Mouse (Mus musculus) midbrain, embryonic 11.5 days (tissue): Measurements from ENCODE around the gene Ccnd3. TPM values are rescaled to one million over a fixed set of nuclear protein-coding genes. Genes with fewer than 3 reads are reported as not detected.
A peak's percentile ranks its signal among the peaks of the same experiment; 100 is the strongest.

Experiments
- ATAC-seq: fragments of 200-750 bp; cut with Nextera tagmentation; 2 replicates; pipeline ENCODE4 v1.8.0; 2017; ENCODE audit warnings: moderate TSS enrichment, moderate library complexity; ENCODE audit not compliant: low FRiP score
- DNase-seq: peaks from one replicate; pipeline ENCODE4 v3.0.0; 2015; ENCODE audit warnings: low spot score; ENCODE audit errors: missing footprints
- H3K27ac ChIP-seq: fragments of 300-500 bp; sonication (generic); 2 replicates; pipeline ENCODE4 v1.5.1; 2014; ENCODE audit warnings: low read depth, low read length
- H3K27me3 ChIP-seq: fragments of 300-500 bp; sonication (generic); 2 replicates; pipeline ENCODE4 v1.6.1; 2014; ENCODE audit warnings: mild to moderate bottlenecking, low read length, moderate library complexity, mixed read lengths; ENCODE audit not compliant: control insufficient read depth, insufficient read depth
- H3K36me3 ChIP-seq: fragments of 300-500 bp; sonication (generic); 2 replicates; pipeline ENCODE4 v1.6.1; 2014; ENCODE audit warnings: mild to moderate bottlenecking, low read length, moderate library complexity, mixed read lengths; ENCODE audit not compliant: control insufficient read depth, insufficient read depth
- H3K4me1 ChIP-seq: fragments of 300-500 bp; sonication (generic); 2 replicates; pipeline ENCODE4 v1.6.1; 2014; ENCODE audit warnings: low read length; ENCODE audit not compliant: control insufficient read depth, insufficient read depth
- H3K4me2 ChIP-seq: fragments of 300-500 bp; sonication (generic); 2 replicates; pipeline ENCODE4 v1.6.1; 2014; ENCODE audit warnings: mild to moderate bottlenecking, moderate library complexity
- H3K4me3 ChIP-seq: fragments of 300-500 bp; sonication (generic); 2 replicates; pipeline ENCODE4 v1.5.1; 2014; ENCODE audit warnings: low read depth, low read length
- H3K9ac ChIP-seq: fragments of 300-500 bp; sonication (generic); 2 replicates; pipeline ENCODE4 v1.6.1; 2014; ENCODE audit warnings: low read length
- H3K9me3 ChIP-seq: fragments of 300-500 bp; sonication (generic); 2 replicates; pipeline ENCODE4 v1.6.1; 2016; ENCODE audit warnings: low read length; ENCODE audit not compliant: control insufficient read depth
- WGBS: fragments of 180-500 bp; shearing (Covaris S2); extraction: QIAGEN DNeasy Blood & Tissue Kit; methylation state at CpG from one replicate; pipeline ENCODE4 v1.1.7; 2014; 5-methylcytosine and 5-hydroxymethylcytosine counted together
- polyA plus RNA-seq: library from polyadenylated mRNA; unstranded; fragments of >200 nt; fragmentation: Nextera tagmentation; extraction: Ambion mirVana; gene quantifications from 2 replicates; pipeline ENCODE4 v1.2.1, GENCODE M21; 2014

Gene Ccnd3
- polyA plus RNA-seq, 1 experiment from 2014 or later = 194 TPM

GRCm38 (mm10) chr17:47527581-47528300 lies 22.9 kb downstream of the Ccnd3 start:
- H3K9ac ChIP-seq = peak overlapping the region; percentile 33; the same call in 1 of the 2 replicates
- peaks cover 7% of the 10 kb centered on the region for H3K4me1 ChIP-seq
- H3K4me3 ChIP-seq = no peak overlapping the region
- ATAC-seq (0 out of 2 replicates have a peak, but pooled peaks have one; percentile 12), DNase-seq (no peak)
- H3K4me2 ChIP-seq = no peak overlapping the region
- no peaks in the 10 kb centered on the region for H3K9me3 ChIP-seq
- no peaks in the 10 kb centered on the region for H3K36me3 ChIP-seq
- no peak overlapping the region for H3K27ac ChIP-seq
- no peaks in the 10 kb centered on the region for H3K27me3 ChIP-seq
- 52% methylated on average over 10 of the region's 10 CpGs for WGBS

GRCm38 (mm10) chr17:47528919-47529318 lies 24.1 kb downstream of the Ccnd3 start:
- Histone ChIP-seq H3K4me3 (no peak overlapping the region), H3K36me3 (no peaks in the 10 kb centered on the region), H3K9me3 (no peaks in the 10 kb centered on the region), H3K4me1 (peaks cover 5% of the 10 kb centered on the region), H3K27me3 (no peaks in the 10 kb centered on the region), H3K9ac (no peak overlapping the region), H3K27ac (no peak overlapping the region; the same call in 1 of the 2 replicates), H3K4me2 (no peak overlapping the region)
- WGBS = 70% methylated on average over 8 of the region's 8 CpGs
- DNase-seq (no peak), ATAC-seq (peak; percentile 57; the same call in 1 of the 2 replicates)

GRCm38 (mm10) chr17:47529595-47529994 lies 24.7 kb downstream of the Ccnd3 start:
- DNase-seq (no peak), ATAC-seq (no peak)
- no peaks in the 10 kb centered on the region for H3K9me3 ChIP-seq
- no peak overlapping the region for H3K9ac ChIP-seq
- H3K36me3 ChIP-seq = no peaks in the 10 kb centered on the region
- H3K27me3 ChIP-seq = no peaks in the 10 kb centered on the region
- no peak overlapping the region for H3K4me3 ChIP-seq
- no peak overlapping the region for H3K4me2 ChIP-seq
- peaks cover 5% of the 10 kb centered on the region for H3K4me1 ChIP-seq
- no peak overlapping the region for H3K27ac ChIP-seq
- 91% methylated on average over 11 of the region's 11 CpGs for WGBS

GRCm38 (mm10) chr17:47531387-47531818 lies 26.6 kb downstream of the Ccnd3 start:
- H3K27me3 ChIP-seq = no peaks in the 10 kb centered on the region
- DNase-seq = no peak
- no peak overlapping the region for H3K9ac ChIP-seq
- H3K27ac ChIP-seq = no peak overlapping the region
- no peak for ATAC-seq
- WGBS = 53% methylated on average over 10 of the region's 10 CpGs
- no peaks in the 10 kb centered on the region for H3K9me3 ChIP-seq
- H3K4me2 ChIP-seq = no peak overlapping the region
- H3K36me3 ChIP-seq = no peaks in the 10 kb centered on the region
- no peak overlapping the region for H3K4me3 ChIP-seq
- peaks cover 5% of the 10 kb centered on the region for H3K4me1 ChIP-seq

- DNase-seq (no peak), ATAC-seq (no peak)
- Histone ChIP-seq H3K9ac (no peak overlapping the region), H3K4me2 (no peak overlapping the region), H3K36me3 (no peaks in the 10 kb centered on the region), H3K4me3 (no peak overlapping the region), H3K4me1 (peaks cover 4% of the 10 kb centered on the region), H3K9me3 (no peaks in the 10 kb centered on the region), H3K27ac (no peak overlapping the region), H3K27me3 (no peaks in the 10 kb centered on the region)
- WGBS = 91% methylated on average over 5 of the region's 5 CpGs
Observed at GRCm38 (mm10) chr17:47532364-47532763, 27.5 kb downstream of the Ccnd3 start.

- H3K9me3 ChIP-seq = no peaks in the 10 kb centered on the region
- H3K9ac ChIP-seq = no peak overlapping the region
- 95% methylated on average over 13 of the region's 13 CpGs for WGBS
- no peak overlapping the region for H3K4me3 ChIP-seq
- H3K4me1 ChIP-seq = no peaks in the 10 kb centered on the region
- H3K36me3 ChIP-seq = no peaks in the 10 kb centered on the region
- H3K27ac ChIP-seq = no peak overlapping the region
- no peak for DNase-seq
- ATAC-seq = no peak
- H3K27me3 ChIP-seq = no peaks in the 10 kb centered on the region
- H3K4me2 ChIP-seq = no peak overlapping the region
Observed at GRCm38 (mm10) chr17:47533691-47534090, 28.8 kb downstream of the Ccnd3 start.

- Histone ChIP-seq H3K4me1 (no peaks in the 10 kb centered on the region), H3K36me3 (no peaks in the 10 kb centered on the region), H3K4me3 (no peak overlapping the region), H3K9ac (no peak overlapping the region), H3K27ac (no peak overlapping the region), H3K9me3 (no peaks in the 10 kb centered on the region), H3K4me2 (no peak overlapping the region), H3K27me3 (no peaks in the 10 kb centered on the region)
- DNase-seq (no peak), ATAC-seq (no peak)
- WGBS = 66% methylated on average over 9 of the region's 9 CpGs
Observed at GRCm38 (mm10) chr17:47535812-47536236, 31.0 kb downstream of the Ccnd3 start.

GRCm38 (mm10) chr17:47538049-47538448 lies 33.2 kb downstream of the Ccnd3 start:
- H3K9ac ChIP-seq = no peak overlapping the region
- no peaks in the 10 kb centered on the region for H3K27me3 ChIP-seq
- no peaks in the 10 kb centered on the region for H3K4me1 ChIP-seq
- WGBS = 86% methylated on average over 3 of the region's 3 CpGs
- ATAC-seq (no peak), DNase-seq (no peak)
- H3K36me3 ChIP-seq = no peaks in the 10 kb centered on the region
- no peak overlapping the region for H3K4me2 ChIP-seq
- H3K27ac ChIP-seq = no peak overlapping the region
- no peaks in the 10 kb centered on the region for H3K9me3 ChIP-seq
- no peak overlapping the region for H3K4me3 ChIP-seq

- no peak for DNase-seq
- ATAC-seq = no peak
- no peak overlapping the region for H3K27ac ChIP-seq
- no peak overlapping the region for H3K9ac ChIP-seq
- H3K36me3 ChIP-seq = no peaks in the 10 kb centered on the region
- WGBS = 95% methylated on average over 4 of the region's 4 CpGs
- H3K4me1 ChIP-seq = no peaks in the 10 kb centered on the region
- H3K4me3 ChIP-seq = no peak overlapping the region
- H3K4me2 ChIP-seq = no peak overlapping the region
- H3K27me3 ChIP-seq = no peaks in the 10 kb centered on the region
- H3K9me3 ChIP-seq = no peaks in the 10 kb centered on the region
Observed at GRCm38 (mm10) chr17:47539128-47539527, 34.3 kb downstream of the Ccnd3 start.
